Mouse (Mus musculus): ENCODE measurements around the gene Hnrnpc.

GRCm38 (mm10) chr14:52104677-52105285 is 953 bp upstream of the Hnrnpc start:
- TF ChIP-seq UBTF (IDR thresholded peaks at IDR 0.05; ENCODE audit: low read depth, low read length) (no peak), CTCF (conservative IDR thresholded peaks at IDR 0.05 in 1 of 2, IDR thresholded peaks at IDR 0.05 in 1 of 2; ENCODE audit: low read depth in 2 of 2, low read length in 2 of 2) (peak in 1 of 2 experiments; percentile 68; a peak in 3 of 4 replicates), BHLHE40 (IDR thresholded peaks at IDR 0.05; ENCODE audit: low read depth, low read length) (no peak), POLR2A (IDR thresholded peaks at IDR 0.05; ENCODE audit: low read depth, low read length) (no peak), TBP (conservative IDR thresholded peaks at IDR 0.05; ENCODE audit: low read depth, low read length) (no peak; the same call in 1 of the 2 replicates), GABPA (IDR thresholded peaks at IDR 0.05; ENCODE audit: insufficient replicate concordance, low read depth, low read length) (no peak), POLR2AphosphoS2 (IDR thresholded peaks at IDR 0.05; ENCODE audit: low read depth, low read length) (no peak)

Data from CH12.LX (cell line).